Mouse (Mus musculus): Measurements from ENCODE around the gene Aacs.

GRCm38 (mm10) chr5:125534168-125534610, 58.6 kb downstream of the Aacs start:
- no peak for TF ChIP-seq CTCF (IDR thresholded peaks at IDR 0.05; ENCODE audit: borderline replicate concordance, extremely low read depth, insufficient read depth, insufficient read length)
- TF ChIP-seq POLR2A (IDR thresholded peaks at IDR 0.05; ENCODE audit: borderline replicate concordance, extremely low read depth, insufficient read depth, insufficient read length, poor library complexity, severe bottlenecking), result no peak
